Mouse (Mus musculus): ENCODE results near the gene Rabgef1.

The Rabgef1 gene

DNA sequence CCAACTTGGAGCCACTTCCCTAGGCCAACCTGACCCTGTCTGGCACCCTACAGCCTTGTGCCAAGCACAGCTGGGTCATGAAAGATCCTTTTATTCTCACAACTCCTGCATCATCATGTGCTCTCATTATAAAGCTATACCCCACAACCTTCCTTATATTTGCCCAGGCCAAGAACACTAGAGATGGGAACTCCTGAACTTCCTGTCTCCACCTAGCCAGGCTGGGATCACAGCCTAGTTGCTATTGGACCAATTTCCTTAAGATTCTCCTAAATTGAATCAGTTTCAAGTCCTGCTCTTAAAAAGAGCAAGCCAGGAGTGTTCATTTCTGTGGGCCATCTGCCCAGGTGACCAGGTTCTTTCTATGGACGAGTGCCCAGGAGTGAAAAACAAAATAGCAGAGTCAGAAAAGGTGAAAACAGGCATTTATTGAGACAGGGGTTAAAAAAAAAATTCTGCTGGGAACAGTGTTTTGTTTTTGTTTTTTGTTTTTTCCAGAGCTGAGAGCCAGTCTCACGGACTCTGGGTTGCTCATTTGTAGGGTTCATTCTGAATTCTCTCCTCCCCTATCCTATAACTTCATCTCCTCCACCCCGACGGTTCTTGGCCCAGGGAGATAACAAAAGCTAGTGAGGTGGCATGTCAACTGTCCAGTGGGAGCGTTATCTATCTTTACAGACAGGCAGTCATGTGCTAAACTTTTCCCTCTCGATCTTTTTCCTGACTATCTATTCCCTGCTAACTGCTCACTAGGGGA lies 754 bp upstream of the Rabgef1 start:
- no peak for DNase-seq (ENCODE audit: extremely low read depth, insufficient read length, low spot score)

DNA sequence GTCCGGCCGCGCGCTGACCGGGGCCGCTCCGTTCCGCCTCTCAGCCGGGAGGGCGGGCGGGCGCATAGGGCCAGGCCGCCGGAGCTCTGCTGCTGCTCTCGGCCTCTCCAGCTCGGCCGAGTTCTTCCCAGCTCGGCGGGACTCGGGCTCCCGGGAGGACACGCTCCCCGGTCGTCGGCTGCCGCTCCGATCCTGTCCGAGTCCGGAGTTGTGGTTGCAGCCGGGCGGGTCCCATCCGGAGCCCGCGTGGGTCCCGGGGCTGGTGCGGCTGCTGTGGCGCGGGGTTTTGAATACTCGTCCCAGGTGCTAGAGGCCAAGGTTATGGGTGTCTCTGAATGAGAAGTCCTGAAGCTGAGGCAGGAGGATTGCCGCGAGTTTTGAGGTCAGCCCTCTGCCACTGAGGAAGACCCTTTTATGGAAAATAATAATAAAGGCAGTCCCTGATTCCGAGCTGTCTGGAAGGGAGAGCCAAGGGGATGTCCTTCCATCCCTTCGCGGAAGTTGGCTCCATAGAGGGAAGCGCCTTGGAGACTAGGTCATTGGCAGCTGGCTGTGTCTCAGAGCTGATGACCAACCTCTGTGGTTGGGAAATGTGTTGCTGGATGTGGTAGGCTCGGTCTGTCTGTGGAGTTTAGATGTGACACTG lies 481 bp downstream of the Rabgef1 start:
- DNase-seq (ENCODE audit: extremely low read depth, insufficient read length, low spot score), result peak; percentile 75

DNA sequence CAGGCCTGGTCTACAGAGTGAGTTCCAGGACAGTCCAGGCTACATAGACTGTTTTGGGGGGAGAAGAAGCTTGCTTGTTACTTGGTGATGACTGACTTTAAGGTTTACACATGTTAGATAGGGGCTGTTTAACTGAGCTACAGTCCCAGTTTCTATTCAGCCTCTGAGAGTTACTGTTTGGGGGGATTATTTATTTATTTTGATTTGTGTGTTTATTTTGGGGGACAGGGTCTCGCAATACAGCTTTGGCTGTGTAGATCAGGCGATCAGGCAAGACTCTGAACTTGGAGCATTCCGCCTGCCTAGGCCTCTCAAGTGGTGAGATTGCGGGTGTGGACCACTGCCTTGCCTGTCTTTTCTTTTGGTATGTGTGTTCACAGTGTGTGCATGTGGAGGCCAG lies 1.4 kb downstream of the Rabgef1 start:
- DNase-seq (ENCODE audit: extremely low read depth, insufficient read length, low spot score), result no peak

DNA sequence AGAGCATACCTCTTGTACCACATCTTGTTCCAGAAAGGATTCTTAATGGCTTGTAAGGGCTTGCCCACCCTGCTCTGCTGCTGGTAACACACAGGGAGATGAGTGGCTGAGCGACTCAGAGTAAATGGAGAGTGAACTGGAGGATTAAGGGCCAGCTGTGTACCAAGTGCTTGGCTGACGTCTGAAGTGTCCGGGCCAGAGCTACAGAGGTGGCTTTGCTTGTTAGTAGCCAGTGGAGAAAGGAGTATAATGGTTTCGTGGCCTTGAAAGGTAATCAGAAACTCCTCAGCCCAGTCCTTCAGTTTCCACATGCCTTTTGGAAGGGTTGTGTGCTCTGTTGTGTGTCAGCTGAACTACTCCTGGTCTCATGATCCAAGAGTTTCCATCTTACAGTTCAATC lies 6.3 kb downstream of the Rabgef1 start:
- DNase-seq (ENCODE audit: extremely low read depth, insufficient read length, low spot score), result no peak

DNA sequence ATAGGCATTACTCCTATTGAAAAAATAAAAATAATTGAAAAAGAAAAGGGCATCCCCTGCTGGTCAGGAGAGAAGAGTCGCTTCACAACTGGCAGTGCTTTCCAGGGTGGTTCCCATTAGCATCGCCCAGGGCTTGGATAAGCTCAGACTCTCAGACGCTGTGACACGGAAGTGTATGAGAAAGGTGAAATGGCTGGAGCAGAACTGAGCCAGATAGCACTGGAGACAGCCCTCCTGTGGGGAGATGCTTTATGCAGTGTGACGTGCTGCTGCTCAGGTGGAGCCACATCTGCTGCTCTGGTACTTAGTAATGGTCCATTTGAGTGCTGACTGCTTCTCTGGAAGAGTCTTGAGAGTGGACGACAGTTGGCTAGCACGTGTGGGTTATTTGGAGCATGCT lies 8.8 kb downstream of the Rabgef1 start:
- no peak for DNase-seq (ENCODE audit: extremely low read depth, insufficient read length, low spot score)

DNA sequence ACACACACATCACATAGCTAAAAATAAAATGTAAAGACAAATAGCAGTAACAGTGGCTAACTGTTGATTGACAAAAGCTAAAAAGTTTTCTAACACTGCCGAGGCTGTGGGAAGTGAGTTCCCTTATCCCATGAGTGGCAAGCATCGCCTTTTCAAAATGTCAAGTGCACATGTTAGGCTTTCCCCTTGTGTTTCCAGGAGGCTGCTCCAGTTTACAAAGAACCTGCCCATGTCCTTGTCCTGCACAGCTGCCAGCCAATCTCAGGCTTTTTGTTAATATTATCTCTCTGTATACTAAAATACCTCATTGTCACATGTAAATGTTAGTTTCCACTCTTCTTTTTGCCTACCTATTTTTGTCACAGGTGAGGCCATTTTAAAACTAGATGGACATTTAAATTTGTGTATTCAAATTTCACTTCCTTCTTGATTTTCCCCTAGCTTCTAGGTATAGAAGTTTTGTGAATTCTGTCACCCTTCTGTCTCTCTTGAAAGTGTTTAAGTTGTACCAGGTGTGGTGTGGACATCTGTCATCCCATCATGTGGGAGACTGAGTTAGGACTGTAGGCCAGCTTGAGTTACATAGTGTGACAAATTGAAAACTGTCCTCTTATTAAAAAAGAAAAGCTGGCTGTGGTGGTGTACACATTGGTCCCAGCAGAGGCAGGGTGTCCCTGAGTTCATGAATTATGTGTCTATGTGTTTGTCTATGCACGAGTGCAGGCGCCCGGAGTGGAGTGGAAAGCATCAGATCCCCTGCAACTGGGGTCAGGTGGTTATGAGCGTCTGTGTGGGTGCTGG lies 10.3 kb downstream of the Rabgef1 start:
- DNase-seq (ENCODE audit: extremely low read depth, insufficient read length, low spot score), result no peak

DNA sequence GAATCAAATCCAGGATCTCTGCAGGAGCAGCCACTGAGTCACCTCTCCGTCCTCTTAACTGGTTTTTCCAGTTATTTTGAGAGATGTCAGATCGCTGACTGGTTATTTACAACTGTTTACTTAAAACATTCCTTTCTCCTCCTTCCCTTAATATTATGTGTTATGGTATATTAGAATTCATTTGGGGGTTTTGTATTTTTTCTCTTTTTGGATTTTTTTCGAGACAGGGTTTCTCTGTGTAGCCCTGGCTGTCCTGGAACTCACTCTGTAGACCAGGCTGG lies 10.9 kb downstream of the Rabgef1 start:
- peak; percentile 30 for DNase-seq (ENCODE audit: extremely low read depth, insufficient read length, low spot score)

DNA sequence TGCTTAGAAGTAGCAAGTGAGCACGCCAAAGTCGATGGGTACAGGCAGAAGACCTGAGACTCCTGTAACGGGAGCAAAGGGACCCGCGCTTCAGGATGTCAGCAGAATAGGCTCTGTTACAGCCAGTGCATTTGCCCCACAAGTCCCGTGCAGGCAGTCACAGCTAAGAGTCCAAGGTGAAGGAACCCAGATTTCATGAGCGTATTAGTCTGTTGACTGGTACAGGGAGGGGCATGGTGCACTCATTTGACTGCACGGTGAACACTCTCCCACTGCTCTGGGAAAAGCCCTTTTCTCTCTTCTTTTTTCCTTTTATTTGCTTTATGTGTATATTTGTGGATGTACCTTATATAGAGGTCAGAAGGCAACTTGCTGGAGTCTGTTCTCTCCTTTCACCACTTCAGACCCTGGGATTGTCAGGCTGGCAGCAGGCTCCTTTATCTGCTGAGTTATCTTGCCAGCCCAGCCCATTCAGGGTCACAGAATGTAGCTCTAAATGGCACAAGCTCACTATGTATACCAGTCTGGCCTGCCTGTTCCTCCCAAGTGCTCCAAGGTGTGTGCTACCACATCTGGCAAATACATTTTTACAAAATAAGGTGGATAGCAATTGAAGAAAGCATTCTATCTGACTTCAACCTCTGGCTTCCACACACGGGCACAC lies 12.7 kb downstream of the Rabgef1 start:
- no peak for DNase-seq (ENCODE audit: extremely low read depth, insufficient read length, low spot score)

DNA sequence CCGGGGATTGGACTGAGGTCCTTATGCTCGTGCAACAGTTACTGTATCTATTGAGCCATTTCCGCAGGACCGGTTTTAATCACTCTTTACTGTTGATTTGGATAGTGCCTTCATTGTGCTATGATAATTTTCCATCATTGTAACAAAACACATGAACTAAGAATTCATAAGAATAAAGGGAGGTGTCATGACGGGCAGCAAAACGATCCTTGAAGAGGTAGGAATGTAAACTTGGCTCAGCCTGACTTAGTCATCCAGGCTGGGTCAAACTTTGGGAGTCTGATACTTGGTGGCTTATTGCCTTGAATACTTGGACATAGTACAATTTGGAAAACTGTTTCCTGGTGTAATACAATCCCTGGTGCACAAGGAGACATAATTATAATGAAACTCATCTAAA lies 13.7 kb downstream of the Rabgef1 start:
- DNase-seq (ENCODE audit: extremely low read depth, insufficient read length, low spot score), result peak; percentile 16

DNA sequence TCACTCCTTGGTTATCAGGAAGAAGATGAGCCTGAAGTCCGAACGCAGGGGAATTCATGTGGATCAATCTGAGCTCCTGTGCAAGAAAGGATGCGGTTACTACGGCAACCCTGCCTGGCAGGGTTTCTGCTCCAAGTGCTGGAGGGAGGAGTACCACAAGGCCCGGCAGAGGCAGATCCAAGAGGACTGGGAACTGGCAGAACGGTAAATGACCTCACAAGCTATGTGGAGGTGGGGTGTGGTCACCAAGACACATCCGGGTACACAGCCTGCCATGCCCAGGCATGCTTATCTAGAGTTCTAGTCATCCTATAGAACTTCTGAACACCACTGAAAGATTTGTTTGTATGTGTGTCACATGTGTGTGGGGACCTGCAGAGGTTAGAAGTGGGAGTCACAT lies 15.8 kb downstream of the Rabgef1 start:
- DNase-seq (ENCODE audit: extremely low read depth, insufficient read length, low spot score), result no peak

DNA sequence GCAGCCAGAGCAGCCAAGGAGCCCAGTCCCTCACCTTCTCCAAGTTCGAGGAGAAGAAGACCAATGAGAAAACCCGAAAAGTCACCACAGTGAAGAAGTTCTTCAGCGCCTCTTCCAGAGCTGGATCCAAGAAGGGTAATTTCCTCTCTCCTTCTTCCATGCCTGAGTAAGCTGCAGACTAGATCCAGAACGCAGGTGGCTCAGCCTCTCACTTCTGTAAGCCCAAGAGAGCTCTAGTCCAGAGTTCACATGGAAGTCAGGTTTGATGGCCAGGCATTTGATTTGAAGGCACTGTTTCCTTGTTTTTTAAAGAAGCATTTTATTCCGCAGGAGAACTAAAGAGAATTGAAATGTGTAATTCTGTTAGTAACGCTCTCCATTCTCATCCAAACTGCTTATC lies 19.3 kb downstream of the Rabgef1 start:
- no peak for DNase-seq (ENCODE audit: extremely low read depth, insufficient read length, low spot score)

DNA sequence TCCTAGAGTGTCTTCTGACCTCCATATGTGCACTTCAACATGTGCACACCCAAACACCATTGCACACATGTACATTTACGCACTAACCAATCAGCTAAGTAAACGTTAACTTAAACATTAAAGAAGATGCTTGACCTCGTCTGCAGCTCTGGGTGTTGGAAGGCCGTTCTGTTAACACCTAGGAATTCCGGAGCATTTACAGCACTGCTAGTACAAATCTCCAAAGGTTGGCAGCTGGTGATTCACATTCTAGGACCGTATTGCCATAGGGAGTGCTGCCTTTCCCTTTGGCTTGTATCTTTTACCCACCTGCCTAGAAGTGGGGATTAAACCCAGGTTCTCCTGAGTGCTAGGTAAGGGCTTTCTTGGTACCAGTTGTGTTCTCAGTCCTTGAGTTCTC lies 20.3 kb downstream of the Rabgef1 start:
- DNase-seq (ENCODE audit: extremely low read depth, insufficient read length, low spot score), result no peak

DNA sequence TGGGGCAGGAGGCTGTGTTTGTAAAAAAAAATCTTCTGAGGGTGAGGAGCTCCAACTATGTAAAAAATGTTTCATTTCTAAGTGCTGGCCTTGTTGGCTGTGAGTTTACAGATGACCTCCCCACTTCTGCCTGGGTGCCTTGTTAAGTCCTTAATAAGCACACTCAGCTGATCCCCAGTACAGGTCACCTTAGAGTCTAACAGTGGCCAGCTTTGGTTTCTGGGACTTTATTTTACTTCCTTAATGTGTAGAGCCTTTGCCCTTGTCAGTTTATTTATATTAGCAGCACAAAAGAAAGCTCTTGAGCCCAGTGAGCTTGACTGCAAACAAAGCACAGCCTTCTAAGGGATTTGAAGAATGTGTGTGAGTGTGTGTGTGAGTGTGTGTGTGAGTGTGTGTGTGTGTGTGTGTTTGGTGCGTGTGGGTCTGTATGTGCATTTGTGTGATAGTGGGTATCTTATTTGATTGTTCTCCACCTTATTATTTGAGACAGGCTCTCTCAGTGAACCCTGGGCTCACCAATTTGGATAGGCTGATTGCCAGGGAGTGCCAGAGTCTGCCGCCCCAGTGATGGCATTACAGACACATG lies 20.9 kb downstream of the Rabgef1 start:
- no peak for DNase-seq (ENCODE audit: extremely low read depth, insufficient read length, low spot score)

DNA sequence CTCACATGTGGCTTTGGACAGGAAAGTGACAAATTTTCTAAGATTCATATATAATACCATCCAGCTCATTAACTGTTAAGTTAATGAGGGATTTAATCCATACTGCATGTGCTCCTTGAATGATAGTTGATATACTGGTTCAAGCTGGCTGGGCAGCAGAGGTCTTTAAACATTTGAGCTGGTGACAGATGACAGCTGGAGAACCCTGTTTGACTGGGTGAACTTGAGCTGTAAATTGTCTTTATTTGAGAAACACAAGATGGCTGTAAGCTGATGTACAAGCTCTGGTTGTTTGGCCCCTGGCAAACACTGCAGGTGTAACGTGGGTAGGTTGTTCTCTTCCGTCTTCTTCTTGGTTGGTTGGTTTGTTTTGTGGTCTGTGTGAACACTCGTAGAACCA lies 22.2 kb downstream of the Rabgef1 start:
- DNase-seq (ENCODE audit: extremely low read depth, insufficient read length, low spot score), result no peak

DNA sequence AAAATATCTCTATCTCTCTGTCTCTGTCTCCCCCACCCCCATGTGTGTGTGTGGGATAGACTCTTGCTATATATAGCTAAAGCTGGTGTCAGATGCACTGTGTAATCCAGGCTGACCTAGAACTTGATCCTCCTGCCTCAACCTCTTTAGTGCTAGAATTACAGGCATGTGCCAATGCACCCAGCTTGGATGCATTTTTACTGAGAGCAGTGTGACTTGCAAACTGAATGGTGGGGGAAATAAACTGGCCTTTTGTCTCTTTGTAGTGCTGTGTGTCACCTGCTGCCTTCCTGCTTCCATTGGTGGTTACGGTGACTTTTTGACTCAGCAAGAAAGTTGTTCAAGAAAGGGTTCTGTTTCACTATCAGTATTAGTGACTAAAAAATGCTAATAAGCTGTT lies 24.7 kb downstream of the Rabgef1 start:
- DNase-seq (ENCODE audit: extremely low read depth, insufficient read length, low spot score), result no peak

DNA sequence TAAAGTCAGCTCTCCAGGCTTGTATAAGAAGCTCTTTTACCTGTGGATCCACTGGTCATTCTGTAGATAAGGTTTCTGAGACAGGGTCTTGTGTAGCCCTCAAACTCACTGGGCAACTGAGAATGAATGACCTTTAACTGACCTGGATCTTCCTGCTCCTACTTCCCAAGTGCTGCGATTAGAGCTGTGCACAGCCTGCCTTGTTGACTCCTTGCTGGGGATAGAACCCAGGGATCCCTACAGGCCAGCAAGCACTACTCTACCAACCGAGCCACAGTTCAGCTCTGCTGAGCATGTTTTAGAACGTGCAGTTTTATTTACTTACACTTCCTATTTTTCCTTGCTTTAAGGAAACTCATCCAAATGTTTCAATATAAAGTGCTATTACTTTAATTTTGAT lies 25.9 kb downstream of the Rabgef1 start:
- DNase-seq (ENCODE audit: extremely low read depth, insufficient read length, low spot score), result no peak

DNA sequence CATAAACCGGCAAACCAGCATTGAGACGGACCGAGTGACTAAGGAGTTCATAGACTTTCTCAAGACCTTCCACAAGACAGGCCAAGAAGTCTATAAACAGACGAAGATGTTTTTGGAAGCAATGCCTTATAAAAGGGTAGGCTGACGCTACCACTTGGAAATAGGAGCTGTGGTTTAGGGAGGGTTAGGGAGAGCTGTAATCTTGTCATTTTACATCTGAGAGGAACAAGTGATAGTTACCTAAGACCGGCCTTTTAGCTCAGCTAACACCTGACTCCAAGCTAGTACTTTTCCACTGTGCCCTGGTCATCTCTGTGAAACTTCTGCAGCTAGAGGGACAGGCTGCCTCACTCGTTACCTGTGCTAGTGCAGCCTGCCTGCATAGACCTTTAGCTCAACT lies 26.4 kb downstream of the Rabgef1 start:
- DNase-seq (ENCODE audit: extremely low read depth, insufficient read length, low spot score), result no peak

DNA sequence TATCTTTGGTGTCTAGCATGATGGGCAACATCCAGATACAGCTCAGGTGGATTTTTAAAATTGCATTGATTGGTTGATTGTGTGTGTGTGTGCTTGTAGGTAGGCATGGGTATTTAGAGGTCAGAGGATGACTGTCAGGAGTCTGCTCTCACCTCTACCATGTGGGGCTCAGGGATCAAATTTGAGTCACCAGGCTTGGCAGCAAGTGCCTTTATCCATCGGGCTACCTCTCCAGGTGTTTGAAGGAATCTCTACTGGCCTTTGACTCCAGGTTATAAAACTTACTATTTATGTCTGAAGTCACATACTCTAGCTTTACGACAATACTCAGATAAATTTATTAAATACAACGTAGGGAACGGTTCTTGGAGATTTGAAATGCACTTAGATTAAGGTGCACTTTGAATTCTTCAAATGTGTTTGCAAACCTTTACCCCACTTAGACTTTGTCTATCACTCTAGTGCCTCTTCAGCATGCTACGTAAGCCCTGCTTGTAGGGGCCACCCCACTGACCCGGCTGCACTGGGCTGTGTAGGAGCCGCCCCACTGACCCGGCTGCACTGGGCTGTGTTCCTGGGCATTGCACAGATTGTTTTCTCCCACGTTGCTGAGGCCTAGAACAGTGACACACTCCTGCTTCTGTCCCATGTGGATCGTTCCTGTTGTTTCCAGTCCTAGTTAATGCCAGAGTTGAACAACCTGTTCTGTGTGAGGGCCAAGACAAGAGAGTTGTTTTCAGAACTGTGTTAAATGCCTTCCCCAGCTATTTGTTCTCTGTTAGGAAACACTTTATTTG lies 28.8 kb downstream of the Rabgef1 start:
- no peak for DNase-seq (ENCODE audit: extremely low read depth, insufficient read length, low spot score)

DNA sequence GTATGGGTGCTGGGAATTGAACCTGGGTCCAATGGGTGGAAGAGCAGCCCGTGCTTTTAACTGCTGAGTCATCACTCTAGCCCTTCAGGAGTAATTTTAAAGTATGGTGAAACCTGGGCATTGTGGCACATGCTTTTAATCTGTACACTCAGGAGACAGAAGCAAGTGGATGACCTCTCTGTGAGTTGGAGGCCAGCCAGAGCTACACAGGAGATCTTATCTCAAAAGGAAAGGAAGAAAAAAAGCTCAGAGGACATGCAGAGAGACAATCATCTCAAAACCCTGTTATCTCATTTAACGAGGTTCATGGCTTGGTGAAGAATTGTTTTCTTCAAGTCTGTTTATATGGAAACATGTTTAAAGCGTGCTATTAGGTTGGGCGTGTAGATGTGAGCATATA lies 32.4 kb downstream of the Rabgef1 start:
- no peak for DNase-seq (ENCODE audit: extremely low read depth, insufficient read length, low spot score)

DNA sequence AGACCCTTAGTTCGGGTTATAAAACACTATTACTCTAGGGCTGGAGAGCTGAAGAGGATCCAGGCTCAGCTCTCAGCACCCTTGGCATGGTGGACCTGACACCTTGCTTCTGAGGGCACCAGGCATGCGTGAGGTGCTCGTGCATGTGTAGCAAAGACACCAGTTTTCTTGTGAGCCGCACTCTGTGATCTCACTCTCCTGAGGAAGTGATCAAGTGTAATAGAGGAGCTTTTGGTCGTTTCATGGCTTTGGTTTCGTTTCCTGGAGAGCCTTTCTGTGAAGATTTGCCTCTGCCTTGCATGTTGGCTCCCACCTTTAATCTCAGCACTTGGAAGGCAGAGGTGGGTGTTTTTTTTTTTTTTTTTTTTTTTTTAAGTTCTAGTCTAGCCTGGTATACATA lies 33.0 kb downstream of the Rabgef1 start:
- no peak for DNase-seq (ENCODE audit: extremely low read depth, insufficient read length, low spot score)

Data from 3134 (cell line).